In the genomic region with DNA sequence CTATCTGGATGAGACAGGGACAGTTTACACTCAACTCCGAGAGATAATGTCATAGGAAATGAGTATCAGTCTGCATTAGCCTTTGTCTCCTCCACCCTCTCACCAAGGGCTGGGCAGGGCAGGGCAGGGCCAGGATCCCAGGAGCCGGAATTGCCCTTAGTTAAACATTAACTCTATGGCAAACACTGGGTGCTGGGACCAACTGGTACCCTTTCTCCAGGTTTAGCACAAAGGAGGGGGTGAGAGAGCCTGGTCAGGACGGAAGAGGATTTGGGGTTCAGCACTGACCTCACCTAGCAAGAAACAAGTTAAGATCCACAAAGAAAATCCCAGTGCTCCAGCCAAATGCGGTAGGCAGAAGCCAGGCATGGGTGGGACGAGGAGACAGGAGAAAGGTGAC, we compare ENCODE assay signal across 14 mouse cellular contexts. TPM values are rescaled to one million over a fixed set of nuclear protein-coding genes. Genes with fewer than 3 reads are reported as not detected.
DNase-seq lines count a peak whose midpoint lies in the region; ATAC-seq and TF ChIP-seq lines count a peak whose summit lies in the region.
"Had no signal": no experiment of that assay in that cellular context is flagged by ENCODE, and none has a peak within 500 bp of the region (broad histone marks: within the 10 kb centered on the region; RNA-seq: fewer than 3 reads in every experiment).

No protein-coding gene starts in this region.

- peak overlapping the region; percentile 61; the same call in 1 of the 2 replicates for H3K27ac ChIP-seq in layer of hippocampus, adult 2 months
- peak overlapping the region; percentile 13; the same call in 1 of the 2 replicates for H3K27ac ChIP-seq in kidney, embryonic 15.5 days
- H3K27ac ChIP-seq in liver, embryonic 13.5 days: no peak overlapping the region
- H3K27ac ChIP-seq in stomach, embryonic 15.5 days: peak overlapping the region; percentile 72
- H3K27ac ChIP-seq in midbrain, embryonic 16.5 days (ENCODE audit: low read length): no peak overlapping the region
- H3K27ac ChIP-seq: forebrain, embryonic 15.5 days; heart, embryonic 10.5 days; midbrain, embryonic 12.5 days had no signal

- ATAC-seq in kidney, embryonic 15.5 days (replicated peaks; ENCODE audit: low FRiP score): peak; percentile 49
- ATAC-seq in liver, embryonic 13.5 days (ENCODE audit: low read depth): peak; percentile 72
- peak; percentile 84 for ATAC-seq in stomach, embryonic 15.5 days (ENCODE audit: insufficient read depth, low FRiP score, low read depth)
- ATAC-seq in midbrain, embryonic 16.5 days: no peak
- ATAC-seq: forebrain, embryonic 15.5 days; inflammation-experienced regulatory T-cells, adult 6 months had no signal

- DNase-seq in layer of hippocampus, adult 2 months (ENCODE audit: low spot score in 2 of 2): no peak
- no peak for DNase-seq in layer of hippocampus, adult 8-10 months (ENCODE audit: low spot score in 2 of 2)
- DNase-seq in liver, embryonic 13.5 days: no peak
- no peak for DNase-seq in spleen, postnatal 36 days (ENCODE audit: low spot score in 2 of 2)
- no peak for DNase-seq in heart, postnatal 4 days
- DNase-seq: adrenal gland, adult 2 months; cerebellum, adult 2 months had no signal

- no peak overlapping the region for H3K9ac ChIP-seq in kidney, embryonic 15.5 days
- H3K9ac ChIP-seq in liver, embryonic 13.5 days: no peak overlapping the region
- no peak overlapping the region for H3K9ac ChIP-seq in stomach, embryonic 15.5 days
- H3K9ac ChIP-seq in midbrain, embryonic 16.5 days (ENCODE audit: low read depth, low read length): no peak overlapping the region
- H3K9ac ChIP-seq: forebrain, embryonic 15.5 days; midbrain, embryonic 12.5 days had no signal

- WGBS in kidney, embryonic 15.5 days: 68% methylated on average over 5 of the region's 5 CpGs
- WGBS in liver, embryonic 13.5 days (ENCODE audit: insufficient replicate concordance): 40% methylated on average over 5 of the region's 5 CpGs
- 57% methylated on average over 5 of the region's 5 CpGs for WGBS in stomach, embryonic 15.5 days
- WGBS in midbrain, embryonic 16.5 days: 91% methylated on average over 5 of the region's 5 CpGs

- no peak for TF ChIP-seq CTCF in layer of hippocampus, adult 2 months (conservative IDR thresholded peaks at IDR 0.05)

- H3K4me3 ChIP-seq in layer of hippocampus, adult 2 months: no peak overlapping the region
- no peak overlapping the region for H3K4me3 ChIP-seq in kidney, embryonic 15.5 days (replicated peaks)
- H3K4me3 ChIP-seq in liver, embryonic 13.5 days (replicated peaks): peak overlapping the region; percentile 41
- peak overlapping the region; percentile 38 for H3K4me3 ChIP-seq in stomach, embryonic 15.5 days (replicated peaks)
- H3K4me3 ChIP-seq in midbrain, embryonic 16.5 days (ENCODE audit: low read depth, low read length): no peak overlapping the region
- H3K4me3 ChIP-seq: forebrain, embryonic 15.5 days; heart, embryonic 10.5 days; midbrain, embryonic 12.5 days had no signal

- H3K9me3 ChIP-seq in kidney, embryonic 15.5 days (replicated peaks): no peaks in the 10 kb centered on the region
- H3K9me3 ChIP-seq in liver, embryonic 13.5 days (replicated peaks): no peaks in the 10 kb centered on the region
- no peaks in the 10 kb centered on the region for H3K9me3 ChIP-seq in stomach, embryonic 15.5 days
- H3K9me3 ChIP-seq in midbrain, embryonic 16.5 days (replicated peaks; ENCODE audit: control insufficient read depth, low read length, poor library complexity, severe bottlenecking): no peaks in the 10 kb centered on the region
- H3K9me3 ChIP-seq: forebrain, embryonic 15.5 days; heart, embryonic 10.5 days; midbrain, embryonic 12.5 days had no signal

- no peaks in the 10 kb centered on the region for H3K36me3 ChIP-seq in kidney, embryonic 15.5 days
- H3K36me3 ChIP-seq in liver, embryonic 13.5 days: no peaks in the 10 kb centered on the region
- H3K36me3 ChIP-seq in stomach, embryonic 15.5 days: no peaks in the 10 kb centered on the region
- peaks cover 21% of the 10 kb centered on the region; the same call in 1 of the 2 replicates for H3K36me3 ChIP-seq in midbrain, embryonic 16.5 days (ENCODE audit: control insufficient read depth, insufficient read depth, low read length)
- H3K36me3 ChIP-seq: heart, embryonic 10.5 days; midbrain, embryonic 12.5 days had no signal

- H3K4me2 ChIP-seq in kidney, embryonic 15.5 days: no peak overlapping the region
- H3K4me2 ChIP-seq in liver, embryonic 13.5 days: peak overlapping the region; percentile 51; the same call in 1 of the 2 replicates
- peak overlapping the region; percentile 38 for H3K4me2 ChIP-seq in stomach, embryonic 15.5 days
- H3K4me2 ChIP-seq in midbrain, embryonic 16.5 days (ENCODE audit: low read length): no peak overlapping the region
- H3K4me2 ChIP-seq: forebrain, embryonic 15.5 days; midbrain, embryonic 12.5 days had no signal

- no peaks in the 10 kb centered on the region for H3K27me3 ChIP-seq in kidney, embryonic 15.5 days
- no peaks in the 10 kb centered on the region for H3K27me3 ChIP-seq in liver, embryonic 13.5 days
- no peaks in the 10 kb centered on the region for H3K27me3 ChIP-seq in stomach, embryonic 15.5 days (replicated peaks)
- H3K27me3 ChIP-seq in midbrain, embryonic 16.5 days (ENCODE audit: control insufficient read depth, insufficient read depth, low read depth, low read length): no peaks in the 10 kb centered on the region
- H3K27me3 ChIP-seq: forebrain, embryonic 15.5 days; midbrain, embryonic 12.5 days had no signal

- peaks cover 75% of the 10 kb centered on the region for H3K4me1 ChIP-seq in kidney, embryonic 15.5 days
- H3K4me1 ChIP-seq in liver, embryonic 13.5 days (replicated peaks): peaks cover 52% of the 10 kb centered on the region
- H3K4me1 ChIP-seq in stomach, embryonic 15.5 days: peaks cover 34% of the 10 kb centered on the region
- H3K4me1 ChIP-seq in midbrain, embryonic 16.5 days (ENCODE audit: control insufficient read depth, insufficient read depth, low read length): no peaks in the 10 kb centered on the region
- H3K4me1 ChIP-seq: forebrain, embryonic 15.5 days had no signal

RNA-seq across cellular contexts. Expression of a gene that starts 54.2 kb away (rescaled TPM):
- total RNA-seq in layer of hippocampus, adult 2 months (2021): 100 to 1,000 TPM; 254 to 266 TPM
- total RNA-seq in layer of hippocampus, adult 8-10 months (2022): 100 to 1,000 TPM; 166 to 246 (median 209) TPM
- polyA plus RNA-seq in kidney, embryonic 15.5 days (2015; fragmentation: Nextera tagmentation; extraction: Ambion mirVana): 3.1 and 7.2 TPM in 2 replicates
- 0.30 and 0.41 TPM in 2 replicates for polyA plus RNA-seq in liver, embryonic 13.5 days (2015; fragmentation: Nextera tagmentation; extraction: Ambion mirVana)
- polyA plus RNA-seq in stomach, embryonic 15.5 days (2015; fragmentation: Nextera tagmentation; extraction: Ambion mirVana): 5.2 and 6.1 TPM in 2 replicates
- total RNA-seq in heart, postnatal 4 days (2021): under 1 TPM; 0.67 to 0.99 TPM
- 188 and 194 TPM in 2 replicates for polyA plus RNA-seq in midbrain, embryonic 16.5 days (2015; fragmentation: Nextera tagmentation; extraction: Ambion mirVana)
- polyA plus RNA-seq: inflammation-experienced regulatory T-cells, adult 6 months had no signal

Comparison
In these comparisons a context has a peak if more than half of its experiments do, and no peak if none do; other contexts are left out.
1. H3K27ac ChIP-seq: peak in layer of hippocampus, adult 2 months (single experiment), kidney, embryonic 15.5 days (single experiment) and stomach, embryonic 15.5 days (single experiment); none in liver, embryonic 13.5 days (single experiment) and midbrain, embryonic 16.5 days (single experiment).
2. H3K4me3 ChIP-seq: peak in liver, embryonic 13.5 days (single experiment) and stomach, embryonic 15.5 days (single experiment); none in layer of hippocampus, adult 2 months (single experiment), kidney, embryonic 15.5 days (single experiment) and midbrain, embryonic 16.5 days (single experiment).
3. H3K4me2 ChIP-seq: peak in liver, embryonic 13.5 days (single experiment) and stomach, embryonic 15.5 days (single experiment); none in kidney, embryonic 15.5 days (single experiment) and midbrain, embryonic 16.5 days (single experiment).
4. RNA of a gene that starts 54.2 kb away (polyA plus RNA-seq): 188 to 194 TPM in midbrain, embryonic 16.5 days; 3.1 to 7.2 TPM in kidney, embryonic 15.5 days, 5.2 to 6.1 TPM in stomach, embryonic 15.5 days and 0.30 to 0.41 TPM in liver, embryonic 13.5 days; every median in the first group is over 10 times any median in the second.